Mouse (Mus musculus): ENCODE results near the gene 3110001I22Rik. TPM values are rescaled to one million over a fixed set of nuclear protein-coding genes. Genes with fewer than 3 reads are reported as not detected.
"Not testable (repeated sequence)": the region's sequence is repeated elsewhere in the genome, so short reads cannot be mapped to it uniquely, and the experiment has no call there.

The 3110001I22Rik gene
- polyA plus RNA-seq, 1 experiment from 2014 or later = 10.2 TPM

- Histone ChIP-seq H3K4me1 (peaks cover 18% of the 10 kb centered on the region), H3K4me2 (replicated peaks) (peak overlapping the region; percentile 82)
- not testable (repeated sequence) for H3K4me3 ChIP-seq; ATAC-seq (ENCODE audit: low FRiP score); H3K36me3 ChIP-seq; H3K27me3 ChIP-seq; H3K27ac ChIP-seq; H3K9ac ChIP-seq; H3K9me3 ChIP-seq (replicated peaks)
- WGBS = 82% methylated on average over 5 of the region's 5 CpGs
These were observed 833 bp upstream of the 3110001I22Rik start for GRCm38 (mm10) chr16:13670896-13671295.

- 3% methylated on average over 20 of the region's 20 CpGs for WGBS
- H3K27ac ChIP-seq = peak overlapping the region; percentile 81; the same call in 1 of the 2 replicates
- ATAC-seq (ENCODE audit: low FRiP score) = peak; percentile 26; the same call in 1 of the 2 replicates
These were observed 713 bp downstream of the 3110001I22Rik start for GRCm38 (mm10) chr16:13672386-13672898.

GRCm38 (mm10) chr16:13673114-13673513 lies 1.4 kb downstream of the 3110001I22Rik start:
- peak overlapping the region; percentile 82 for H3K4me2 ChIP-seq (replicated peaks)
- 82% methylated on average over 5 of the region's 5 CpGs for WGBS
- no peak overlapping the region for H3K9ac ChIP-seq

More at GRCm38 (mm10) chr16:13672386-13672898, 713 bp downstream of the 3110001I22Rik start:
- Histone ChIP-seq H3K9me3 (replicated peaks) (no peaks in the 10 kb centered on the region), H3K36me3 (peaks cover 18% of the 10 kb centered on the region), H3K9ac (peak overlapping the region; percentile 95), H3K4me2 (replicated peaks) (peak overlapping the region; percentile 82), H3K4me3 (peak overlapping the region; percentile 76), H3K4me1 (peaks cover 11% of the 10 kb centered on the region), H3K27me3 (no peaks in the 10 kb centered on the region)

DNA sequence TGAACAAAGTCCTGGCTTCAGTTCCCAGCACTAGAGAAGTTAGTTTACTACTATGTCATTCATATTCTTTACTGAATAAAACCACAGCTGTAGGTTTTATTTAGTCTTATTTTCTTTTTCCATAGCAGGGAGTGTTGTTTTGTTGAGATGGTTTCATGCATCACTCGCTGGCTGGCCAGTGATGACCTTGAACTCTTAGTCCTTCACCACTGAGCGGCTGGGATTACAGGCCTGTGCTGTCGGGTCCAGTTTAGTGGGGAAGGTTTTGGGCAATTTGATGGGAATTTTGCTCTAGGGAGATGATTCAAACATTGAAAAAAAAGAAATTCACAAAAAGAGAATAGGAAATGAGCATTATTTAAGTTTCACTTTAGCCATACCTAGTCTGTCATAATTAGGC lies 2.8 kb downstream of the 3110001I22Rik start:
- ATAC-seq (ENCODE audit: low FRiP score) = no peak
- Histone ChIP-seq H3K4me3 (no peak overlapping the region), H3K9ac (no peak overlapping the region), H3K27me3 (no peaks in the 10 kb centered on the region), H3K4me1 (peaks cover 10% of the 10 kb centered on the region), H3K9me3 (replicated peaks) (no peaks in the 10 kb centered on the region), H3K27ac (no peak overlapping the region), H3K36me3 (peaks cover 29% of the 10 kb centered on the region), H3K4me2 (replicated peaks) (no peak overlapping the region)
- WGBS = 95% methylated on average over 3 of the region's 3 CpGs

More at GRCm38 (mm10) chr16:13673114-13673513, 1.4 kb downstream of the 3110001I22Rik start:
- Histone ChIP-seq H3K9me3 (replicated peaks) (no peaks in the 10 kb centered on the region), H3K4me1 (peaks cover 10% of the 10 kb centered on the region), H3K4me3 (no peak overlapping the region), H3K27me3 (no peaks in the 10 kb centered on the region), H3K36me3 (peaks cover 24% of the 10 kb centered on the region), H3K27ac (no peak overlapping the region)
- no peak for ATAC-seq (ENCODE audit: low FRiP score)

GRCm38 (mm10) chr16:13678601-13679319 lies 7.0 kb downstream of the 3110001I22Rik start:
- no peak overlapping the region for H3K9ac ChIP-seq
- H3K4me3 ChIP-seq = no peak overlapping the region
- no peak for ATAC-seq (ENCODE audit: low FRiP score)
- H3K4me2 ChIP-seq (replicated peaks) = no peak overlapping the region
- peaks cover 29% of the 10 kb centered on the region for H3K36me3 ChIP-seq
- H3K9me3 ChIP-seq (replicated peaks) = no peaks in the 10 kb centered on the region
- H3K27ac ChIP-seq = no peak overlapping the region
- no peaks in the 10 kb centered on the region for H3K4me1 ChIP-seq
- H3K27me3 ChIP-seq = no peaks in the 10 kb centered on the region
- 92% methylated on average over 3 of the region's 3 CpGs for WGBS

GRCm38 (mm10) chr16:13698998-13699397 lies 27.3 kb downstream of the 3110001I22Rik start:
- 92% methylated on average over 7 of the region's 7 CpGs for WGBS
- peaks cover 83% of the 10 kb centered on the region for H3K36me3 ChIP-seq
- no peaks in the 10 kb centered on the region for H3K27me3 ChIP-seq
- ATAC-seq (ENCODE audit: low FRiP score) = no peak
- no peaks in the 10 kb centered on the region for H3K4me1 ChIP-seq
- H3K4me2 ChIP-seq (replicated peaks) = no peak overlapping the region
- H3K9ac ChIP-seq = no peak overlapping the region
- no peaks in the 10 kb centered on the region for H3K9me3 ChIP-seq (replicated peaks)
- no peak overlapping the region for H3K27ac ChIP-seq
- H3K4me3 ChIP-seq = no peak overlapping the region

GRCm38 (mm10) chr16:13702184-13702583 lies 30.5 kb downstream of the 3110001I22Rik start:
- H3K9me3 ChIP-seq (replicated peaks) = no peaks in the 10 kb centered on the region
- H3K27ac ChIP-seq = no peak overlapping the region
- no peak for ATAC-seq (ENCODE audit: low FRiP score)
- no peaks in the 10 kb centered on the region for H3K27me3 ChIP-seq
- peaks cover 67% of the 10 kb centered on the region for H3K36me3 ChIP-seq
- H3K4me3 ChIP-seq = no peak overlapping the region
- H3K4me1 ChIP-seq = no peaks in the 10 kb centered on the region
- H3K4me2 ChIP-seq (replicated peaks) = no peak overlapping the region
- 96% methylated on average over 7 of the region's 7 CpGs for WGBS
- H3K9ac ChIP-seq = no peak overlapping the region

GRCm38 (mm10) chr16:13704676-13705075 lies 32.9 kb downstream of the 3110001I22Rik start:
- H3K4me1 ChIP-seq = no peaks in the 10 kb centered on the region
- no peak overlapping the region for H3K4me3 ChIP-seq
- no peak overlapping the region for H3K9ac ChIP-seq
- no peak for ATAC-seq (ENCODE audit: low FRiP score)
- H3K36me3 ChIP-seq = peaks cover 46% of the 10 kb centered on the region
- no peak overlapping the region for H3K27ac ChIP-seq
- H3K27me3 ChIP-seq = no peaks in the 10 kb centered on the region
- no peaks in the 10 kb centered on the region for H3K9me3 ChIP-seq (replicated peaks)
- 95% methylated on average over 7 of the region's 10 CpGs for WGBS
- no peak overlapping the region for H3K4me2 ChIP-seq (replicated peaks)

GRCm38 (mm10) chr16:13714910-13715309 lies 43.2 kb downstream of the 3110001I22Rik start:
- no peak overlapping the region for H3K4me3 ChIP-seq
- no peak overlapping the region for H3K9ac ChIP-seq
- H3K4me2 ChIP-seq (replicated peaks) = no peak overlapping the region
- ATAC-seq (ENCODE audit: low FRiP score) = no peak
- H3K9me3 ChIP-seq (replicated peaks) = no peaks in the 10 kb centered on the region
- no peak overlapping the region for H3K27ac ChIP-seq
- no peaks in the 10 kb centered on the region for H3K36me3 ChIP-seq
- no peaks in the 10 kb centered on the region for H3K27me3 ChIP-seq
- no peaks in the 10 kb centered on the region for H3K4me1 ChIP-seq
- WGBS = 92% methylated on average over 3 of the region's 3 CpGs

GRCm38 (mm10) chr16:13716821-13717553 lies 45.3 kb downstream of the 3110001I22Rik start:
- no peaks in the 10 kb centered on the region for H3K4me1 ChIP-seq
- no peak overlapping the region for H3K4me3 ChIP-seq
- no peaks in the 10 kb centered on the region for H3K27me3 ChIP-seq
- no peak for ATAC-seq (ENCODE audit: low FRiP score)
- H3K36me3 ChIP-seq = no peaks in the 10 kb centered on the region
- no peak overlapping the region for H3K4me2 ChIP-seq (replicated peaks)
- H3K27ac ChIP-seq = no peak overlapping the region
- no peaks in the 10 kb centered on the region for H3K9me3 ChIP-seq (replicated peaks)
- 81% methylated on average over 2 of the region's 2 CpGs for WGBS
- H3K9ac ChIP-seq = no peak overlapping the region

DNA sequence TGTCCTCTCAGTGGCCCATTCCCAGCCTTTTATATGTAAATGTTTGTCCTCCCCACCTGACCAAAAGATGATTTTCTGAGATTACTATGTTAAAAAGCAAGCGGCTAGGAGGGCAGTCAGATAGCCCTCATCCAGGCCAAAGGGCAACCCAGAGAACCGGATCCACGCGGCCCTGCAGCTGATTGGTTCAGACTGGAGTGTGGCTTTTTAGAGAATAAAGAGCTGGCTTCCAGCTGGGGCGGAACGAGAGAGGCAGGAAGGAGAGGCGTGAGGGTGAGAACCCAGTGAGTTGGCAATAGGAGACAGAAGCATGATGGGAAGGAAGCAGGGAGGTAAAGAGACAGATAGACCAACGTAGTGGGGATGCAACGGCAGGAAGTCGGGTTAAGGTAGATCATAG lies 51.2 kb downstream of the 3110001I22Rik start:
- no peaks in the 10 kb centered on the region for H3K4me1 ChIP-seq
- no peaks in the 10 kb centered on the region for H3K36me3 ChIP-seq
- H3K4me3 ChIP-seq = no peak overlapping the region
- no peak for ATAC-seq (ENCODE audit: low FRiP score)
- H3K27me3 ChIP-seq = no peaks in the 10 kb centered on the region
- 39% methylated on average over 10 of the region's 10 CpGs for WGBS
- no peak overlapping the region for H3K4me2 ChIP-seq (replicated peaks)
- H3K9ac ChIP-seq = no peak overlapping the region
- no peak overlapping the region for H3K27ac ChIP-seq
- H3K9me3 ChIP-seq (replicated peaks) = no peaks in the 10 kb centered on the region

DNA sequence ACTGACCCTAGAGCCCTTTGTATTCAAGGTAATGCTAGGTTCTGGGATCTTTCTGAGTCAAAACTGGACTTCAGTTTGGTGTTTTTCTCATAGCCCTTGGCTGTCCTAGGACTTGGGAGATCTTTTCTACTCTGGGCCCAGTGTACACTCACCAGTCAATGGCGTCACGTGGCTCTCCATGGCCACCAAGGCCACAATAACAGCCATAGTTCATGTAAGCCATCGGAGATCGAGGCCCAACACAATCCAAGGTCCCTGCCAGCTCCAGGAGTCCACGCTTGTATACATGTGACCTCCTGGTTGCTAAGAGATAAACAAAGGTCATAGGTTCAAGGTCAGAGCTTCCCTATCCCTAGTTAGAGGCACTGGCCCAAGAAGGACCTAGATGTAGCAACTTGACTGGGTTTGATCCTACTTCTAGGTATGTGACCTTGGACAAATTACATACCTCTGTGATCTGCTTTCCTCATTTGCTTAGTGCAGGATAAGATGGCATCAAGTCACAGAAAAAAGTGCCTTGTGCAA lies 56.1 kb downstream of the 3110001I22Rik start:
- H3K4me2 ChIP-seq (replicated peaks) = no peak overlapping the region
- no peak overlapping the region for H3K27ac ChIP-seq
- H3K9ac ChIP-seq = no peak overlapping the region
- H3K36me3 ChIP-seq = no peaks in the 10 kb centered on the region
- H3K4me3 ChIP-seq = no peak overlapping the region
- peaks cover 7% of the 10 kb centered on the region; the same call in 1 of the 2 replicates for H3K27me3 ChIP-seq
- peaks cover 5% of the 10 kb centered on the region; the same call in 1 of the 2 replicates for H3K4me1 ChIP-seq
- no peak for ATAC-seq (ENCODE audit: low FRiP score)
- H3K9me3 ChIP-seq (replicated peaks) = no peaks in the 10 kb centered on the region
- WGBS = 88% methylated on average over 5 of the region's 5 CpGs
